Mouse (Mus musculus) neural tube, embryonic 11.5 days (tissue): Measurements from ENCODE around the gene Rsad2. TPM values are rescaled to one million over a fixed set of nuclear protein-coding genes. Genes with fewer than 3 reads are reported as not detected.
A peak's percentile ranks its signal among the peaks of the same experiment; 100 is the strongest.
"Not testable (repeated sequence)": the region's sequence is repeated elsewhere in the genome, so short reads cannot be mapped to it uniquely, and the experiment has no call there.

Experiments
- ATAC-seq: fragments of 200-750 bp; cut with Nextera tagmentation; 2 replicates; pipeline ENCODE4 v1.8.0; 2017; ENCODE audit warnings: moderate number of reproducible peaks, mild to moderate bottlenecking, moderate TSS enrichment, moderate library complexity; ENCODE audit not compliant: insufficient read depth, low FRiP score, low TSS enrichment
- DNase-seq: peaks from one replicate; pipeline ENCODE4 v3.0.0-alpha.2; 2015; ENCODE audit warnings: low spot score
- H3K27ac ChIP-seq: fragments of 300-500 bp; sonication (generic); 2 replicates; pipeline ENCODE4 v1.5.1; 2014; ENCODE audit warnings: low read depth, mild to moderate bottlenecking, low read length
- H3K27me3 ChIP-seq: fragments of 300-500 bp; sonication (generic); 2 replicates; pipeline ENCODE4 v1.6.1; 2014; ENCODE audit warnings: mild to moderate bottlenecking, low read length, mixed read lengths; ENCODE audit not compliant: control insufficient read depth, insufficient read depth
- H3K36me3 ChIP-seq: fragments of 300-500 bp; sonication (generic); 2 replicates; pipeline ENCODE4 v1.6.1; 2014; ENCODE audit warnings: mild to moderate bottlenecking, low read length, moderate library complexity, mixed read lengths; ENCODE audit not compliant: control insufficient read depth, insufficient read depth
- H3K4me1 ChIP-seq: fragments of 300-500 bp; sonication (generic); 2 replicates; pipeline ENCODE4 v1.6.1; 2014; ENCODE audit warnings: low read length, mixed read lengths; ENCODE audit not compliant: control insufficient read depth, insufficient read depth
- H3K4me2 ChIP-seq: fragments of 300-500 bp; sonication (generic); 2 replicates; pipeline ENCODE4 v1.6.1; 2014; ENCODE audit warnings: low read depth, mild to moderate bottlenecking, moderate library complexity
- H3K4me3 ChIP-seq: fragments of 300-500 bp; sonication (generic); 2 replicates; pipeline ENCODE4 v1.5.1; 2014; ENCODE audit warnings: low read depth, low read length
- H3K9ac ChIP-seq: fragments of 300-500 bp; sonication (generic); 2 replicates; pipeline ENCODE4 v1.6.1; 2014; ENCODE audit warnings: mild to moderate bottlenecking, low read length
- H3K9me3 ChIP-seq: fragments of 300-500 bp; sonication (generic); 2 replicates; pipeline ENCODE4 v1.6.1; 2016; ENCODE audit warnings: low read length; ENCODE audit not compliant: control insufficient read depth
- WGBS: fragments of 180-500 bp; shearing (Covaris S2); extraction: QIAGEN DNeasy Blood & Tissue Kit; methylation state at CpG from one replicate; pipeline ENCODE4 v1.1.7; 2014; 5-methylcytosine and 5-hydroxymethylcytosine counted together
- polyA plus RNA-seq: library from polyadenylated mRNA; unstranded; fragments of >200 nt; fragmentation: Nextera tagmentation; extraction: Ambion mirVana; gene quantifications from 2 replicates; pipeline ENCODE4 v1.2.1, GENCODE M21; 2014

Gene Rsad2
- polyA plus RNA-seq, 1 experiment from 2014 or later: 0.42 TPM

DNA sequence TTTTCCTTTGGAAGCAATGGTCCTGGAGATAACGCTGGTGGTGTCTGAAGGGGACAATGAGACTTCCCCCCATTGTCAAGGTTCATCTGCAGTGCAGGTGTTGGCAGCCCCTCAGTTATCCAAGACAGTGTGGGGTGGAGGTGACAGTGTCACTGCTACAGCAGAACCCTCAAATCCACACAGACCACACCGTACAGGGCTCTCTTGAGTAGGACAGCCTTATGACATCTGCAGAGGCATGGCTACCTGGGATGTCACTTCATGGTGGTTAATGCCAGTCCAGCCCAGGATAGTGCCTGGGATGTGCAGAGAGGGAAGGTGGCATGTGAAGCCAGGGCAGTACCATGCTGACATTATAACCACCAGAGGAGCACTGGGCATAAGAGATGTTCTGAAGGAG, 27.5 kb downstream of the Rsad2 start:
- not testable (repeated sequence) for DNase-seq, H3K9me3 ChIP-seq, H3K36me3 ChIP-seq, H3K27me3 ChIP-seq, H3K4me2 ChIP-seq, H3K9ac ChIP-seq, H3K27ac ChIP-seq, H3K4me3 ChIP-seq, H3K4me1 ChIP-seq, ATAC-seq
- WGBS: 82% methylated on average over 2 of the region's 2 CpGs

DNA sequence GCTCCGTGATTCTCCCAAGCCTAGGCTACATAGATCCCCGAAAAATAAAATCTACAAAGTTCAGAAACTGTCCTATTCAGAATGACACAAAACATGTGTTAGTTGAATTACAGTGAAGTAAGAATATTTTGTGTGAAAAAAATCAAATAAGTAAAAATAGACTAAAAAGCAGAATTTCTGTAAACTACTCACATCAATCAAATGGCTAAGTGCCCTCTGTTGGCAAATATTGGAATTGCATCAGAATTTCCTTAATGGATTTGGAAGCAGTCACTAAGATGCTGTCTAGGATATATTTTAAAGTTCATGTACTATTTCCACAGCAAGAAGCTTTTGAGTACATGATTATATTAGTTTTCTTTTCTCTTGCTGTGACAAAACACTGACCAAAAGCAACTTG, 31.4 kb downstream of the Rsad2 start:
- no peak overlapping the region for H3K4me3 ChIP-seq
- no peak overlapping the region for H3K4me2 ChIP-seq
- no peaks in the 10 kb centered on the region for H3K4me1 ChIP-seq
- DNase-seq (no peak), ATAC-seq (no peak)
- 95% methylated on average over 2 of the region's 2 CpGs for WGBS
- no peaks in the 10 kb centered on the region for H3K36me3 ChIP-seq
- no peaks in the 10 kb centered on the region for H3K27me3 ChIP-seq
- no peak overlapping the region for H3K27ac ChIP-seq
- H3K9ac ChIP-seq: no peak overlapping the region
- H3K9me3 ChIP-seq: no peaks in the 10 kb centered on the region

DNA sequence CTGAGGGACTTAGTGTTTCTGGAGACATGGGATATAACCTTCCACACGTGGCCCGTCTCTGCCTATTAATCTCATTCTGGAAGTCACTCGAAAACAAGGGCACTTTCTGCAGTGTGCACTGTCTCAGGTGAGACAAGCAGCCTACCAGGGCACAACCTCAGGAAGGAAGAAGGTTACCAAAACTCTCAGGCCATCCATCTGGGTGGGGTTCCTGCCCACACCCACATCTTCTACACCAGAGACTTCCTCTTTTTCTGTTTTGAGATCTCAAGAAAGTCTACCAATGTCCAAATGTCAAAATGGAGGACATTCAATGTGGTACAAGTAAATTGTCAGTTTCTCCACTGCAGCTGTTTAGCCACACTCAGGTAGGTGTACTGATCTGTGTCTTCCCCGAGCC, 37.9 kb downstream of the Rsad2 start:
- DNase-seq: no peak
- Histone ChIP-seq H3K36me3 (no peaks in the 10 kb centered on the region), H3K27ac (no peak overlapping the region), H3K9me3 (no peaks in the 10 kb centered on the region), H3K9ac (no peak overlapping the region), H3K4me1 (peaks cover 8% of the 10 kb centered on the region), H3K4me2 (no peak overlapping the region), H3K27me3 (no peaks in the 10 kb centered on the region), H3K4me3 (no peak overlapping the region)
- no peak for ATAC-seq
- WGBS: 91% methylated on average over 4 of the region's 4 CpGs

DNA sequence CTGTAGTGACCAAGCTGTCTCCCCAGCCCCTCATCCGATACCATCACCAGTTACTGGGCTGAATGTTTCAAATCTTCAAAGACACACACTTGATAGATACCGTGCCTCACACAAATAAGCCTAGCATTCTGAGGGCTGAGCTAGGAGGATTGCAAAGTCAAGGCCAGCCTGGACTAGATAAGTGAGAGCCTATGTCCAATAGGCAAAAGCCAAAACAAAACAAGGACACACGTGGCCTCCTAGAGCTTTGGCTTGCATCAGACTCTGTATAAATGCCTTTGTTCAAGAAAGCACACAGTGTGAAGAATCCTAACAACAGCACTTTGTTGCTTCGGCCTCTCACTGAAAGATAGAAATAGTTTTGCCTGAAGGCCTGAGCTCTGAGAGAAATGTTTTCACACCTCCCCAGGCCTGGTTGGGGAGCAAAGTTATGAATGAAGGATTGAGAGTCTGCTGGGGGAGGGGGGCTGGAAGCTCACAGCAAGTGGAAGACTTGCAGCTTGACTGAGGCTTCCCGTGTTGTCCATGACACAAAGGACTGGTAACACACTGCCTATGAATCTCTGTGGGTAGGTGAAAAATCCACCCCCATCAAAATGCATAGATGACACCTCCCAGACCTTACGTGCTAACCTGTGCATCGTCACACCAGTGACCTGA, 39.5 kb downstream of the Rsad2 start:
- Histone ChIP-seq H3K4me1 (peaks cover 21% of the 10 kb centered on the region), H3K4me3 (no peak overlapping the region), H3K27ac (no peak overlapping the region), H3K4me2 (no peak overlapping the region), H3K36me3 (no peaks in the 10 kb centered on the region), H3K9ac (no peak overlapping the region), H3K27me3 (no peaks in the 10 kb centered on the region), H3K9me3 (no peaks in the 10 kb centered on the region)
- WGBS: 72% methylated on average over 7 of the region's 7 CpGs
- ATAC-seq (no peak), DNase-seq (no peak)

DNA sequence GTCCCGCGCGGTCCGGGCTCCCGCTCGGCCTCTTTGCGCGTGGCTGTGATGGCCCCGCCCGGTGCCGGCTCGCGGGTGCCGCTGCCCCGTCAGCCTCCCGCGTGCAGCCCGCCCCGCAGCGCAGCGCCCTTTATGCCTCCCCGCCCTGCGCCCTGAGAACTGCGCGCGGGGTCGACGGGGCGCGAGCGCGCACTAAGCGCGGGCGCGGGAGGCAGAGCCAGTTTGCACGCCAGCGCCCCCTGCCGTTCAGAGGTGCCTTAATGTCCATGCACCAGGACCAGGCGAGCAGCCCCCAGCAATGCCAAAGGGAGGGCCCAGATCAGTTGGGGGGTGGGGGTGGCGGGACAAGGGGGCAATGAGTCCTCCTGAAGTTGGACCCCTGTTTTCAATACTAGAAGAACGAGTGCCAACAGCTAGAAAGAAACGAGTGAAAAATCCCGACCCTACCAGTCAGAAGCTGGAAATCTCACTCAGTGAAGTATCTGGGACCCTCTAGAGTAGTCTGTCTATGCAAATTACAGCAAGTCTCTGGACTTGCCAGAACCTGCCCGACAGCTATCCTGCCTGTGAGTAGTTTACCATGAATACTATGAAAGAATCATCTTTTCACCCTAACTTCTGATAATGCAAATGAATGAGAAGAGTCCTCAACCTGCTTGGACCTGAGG, 41.0 kb downstream of the Rsad2 start, which contains the start of gene Rnf144a:
Rnf144a (minus strand) TSS at position 151 of the 668 bp plus-strand sequence.
- ATAC-seq (peak; percentile 90), DNase-seq (peak; percentile 93)
- H3K4me1 ChIP-seq: peaks cover 21% of the 10 kb centered on the region
- no peaks in the 10 kb centered on the region for H3K36me3 ChIP-seq
- no peaks in the 10 kb centered on the region for H3K9me3 ChIP-seq
- peak within 1 kb of the TSS; percentile 92 for H3K4me3 ChIP-seq
- H3K4me2 ChIP-seq: peak within 1 kb of the TSS; percentile 73
- H3K9ac ChIP-seq: peak within 1 kb of the TSS; percentile 99
- no peaks in the 10 kb centered on the region for H3K27me3 ChIP-seq
- H3K27ac ChIP-seq: peak within 1 kb of the TSS; percentile 67
- 1% methylated on average over 45 of the region's 45 CpGs for WGBS

DNA sequence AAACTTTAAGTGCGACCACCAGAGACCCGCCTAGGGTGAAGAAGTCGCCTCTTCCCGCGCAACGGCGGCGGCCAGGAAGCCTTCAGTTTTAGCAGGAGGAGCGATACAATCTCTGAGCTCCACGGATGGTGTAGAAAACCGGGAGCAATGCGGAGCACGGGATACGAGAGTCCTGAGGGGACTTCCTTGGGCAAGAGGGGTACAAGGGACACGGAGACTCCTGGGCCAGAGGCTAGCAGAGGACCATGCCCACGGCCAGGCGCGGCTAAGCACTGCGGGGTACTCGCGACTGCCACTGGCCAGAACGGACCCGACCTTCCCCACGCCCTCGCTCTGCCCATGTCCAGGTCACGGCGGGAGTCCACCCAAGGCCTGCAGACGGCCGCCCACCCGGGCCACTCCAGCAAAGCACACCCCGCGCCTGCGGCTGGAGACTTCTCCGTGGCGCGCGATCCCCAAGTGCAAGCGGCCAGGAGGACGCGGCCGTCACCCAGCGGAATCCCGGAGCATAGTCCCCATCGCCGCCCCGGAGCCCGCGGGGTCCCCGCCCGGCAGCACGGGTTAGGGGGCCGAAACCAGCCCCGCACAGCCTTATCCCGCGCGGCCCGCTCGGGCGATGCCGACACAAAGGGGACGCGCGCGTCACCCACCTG, 41.7 kb downstream of the Rsad2 start:
- ATAC-seq: peak; percentile 63
- 0% methylated on average over 63 of the region's 64 CpGs for WGBS
- H3K9me3 ChIP-seq: no peaks in the 10 kb centered on the region
- peak overlapping the region; percentile 99 for H3K9ac ChIP-seq
- H3K4me1 ChIP-seq: peaks cover 21% of the 10 kb centered on the region
- no peaks in the 10 kb centered on the region for H3K36me3 ChIP-seq
- no peaks in the 10 kb centered on the region for H3K27me3 ChIP-seq
- H3K4me2 ChIP-seq: peak overlapping the region; percentile 73
- no peak for DNase-seq
- H3K27ac ChIP-seq: peak overlapping the region; percentile 67
- peak overlapping the region; percentile 92 for H3K4me3 ChIP-seq

DNA sequence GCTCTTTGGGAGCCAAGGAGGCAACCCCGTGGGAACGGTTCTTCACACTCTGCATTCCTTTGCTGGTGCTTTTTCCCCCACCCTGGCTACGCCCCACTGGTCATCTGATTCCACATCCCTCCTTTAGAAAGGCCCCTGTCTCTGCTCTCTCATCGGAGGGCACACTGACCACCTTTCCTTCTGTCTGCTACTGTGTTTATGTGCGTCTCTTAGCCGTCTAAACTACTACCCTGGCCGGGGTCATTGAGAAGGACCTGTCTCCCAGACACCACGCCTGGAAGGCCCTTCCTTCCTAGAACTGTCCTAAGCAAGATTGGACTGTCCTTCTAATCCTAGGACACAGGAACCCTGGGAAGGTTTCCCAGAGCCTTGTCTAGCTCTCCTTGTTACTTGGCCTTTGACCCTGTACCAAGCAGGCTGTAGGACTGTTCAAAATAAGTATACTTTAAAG, 42.3 kb downstream of the Rsad2 start:
- H3K36me3 ChIP-seq: no peaks in the 10 kb centered on the region
- no peak for ATAC-seq
- no peaks in the 10 kb centered on the region for H3K9me3 ChIP-seq
- no peak overlapping the region for H3K27ac ChIP-seq
- H3K4me3 ChIP-seq: peak overlapping the region; percentile 92
- H3K9ac ChIP-seq: peak overlapping the region; percentile 99
- 4% methylated on average over 8 of the region's 8 CpGs for WGBS
- H3K4me1 ChIP-seq: peaks cover 21% of the 10 kb centered on the region
- H3K4me2 ChIP-seq: peak overlapping the region; percentile 73
- DNase-seq: no peak
- no peaks in the 10 kb centered on the region for H3K27me3 ChIP-seq

DNA sequence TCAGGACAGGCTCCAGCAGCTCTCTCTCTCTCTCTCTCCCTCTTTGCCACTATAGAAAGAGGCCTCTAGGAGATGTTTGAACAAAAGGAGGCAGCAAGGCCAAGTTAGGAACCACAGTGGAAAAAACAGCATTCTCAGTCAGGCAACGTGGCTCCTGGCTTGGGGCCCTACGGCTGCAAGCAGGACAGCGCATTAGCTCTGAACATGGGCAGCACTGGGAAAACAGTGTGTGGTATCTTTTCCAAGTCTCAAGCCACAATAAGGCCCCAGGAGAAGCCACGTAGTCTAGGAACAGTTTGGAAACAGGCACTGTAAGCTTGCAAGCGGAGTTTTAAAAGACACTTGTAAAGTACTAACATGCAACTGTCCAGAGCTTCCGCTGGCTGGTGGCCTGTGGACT, 43.5 kb downstream of the Rsad2 start:
- ATAC-seq: no peak
- Histone ChIP-seq H3K9ac (0 out of 2 replicates have a peak overlapping the region, but pooled peaks have one; percentile 4), H3K4me2 (peak overlapping the region; percentile 73), H3K9me3 (no peaks in the 10 kb centered on the region), H3K27ac (no peak overlapping the region), H3K27me3 (no peaks in the 10 kb centered on the region), H3K4me3 (no peak overlapping the region), H3K36me3 (no peaks in the 10 kb centered on the region), H3K4me1 (peaks cover 21% of the 10 kb centered on the region)
- WGBS: 89% methylated on average over 6 of the region's 6 CpGs
- DNase-seq: no peak
